Mouse (Mus musculus) intestine, embryonic 14.5 days (tissue): ENCODE data around the gene Kcnh2. TPM values are rescaled to one million over a fixed set of nuclear protein-coding genes. Genes with fewer than 3 reads are reported as not detected.
A peak's percentile ranks its signal among the peaks of the same experiment; 100 is the strongest.

ENCODE experiments used
- ATAC-seq: fragments of 200-750 bp; cut with Nextera tagmentation; replicated peaks from 2 replicates; pipeline ENCODE4 v1.8.0; 2017; ENCODE audit warnings: low read depth, moderate number of reproducible peaks, moderate TSS enrichment, moderate library complexity; ENCODE audit not compliant: low FRiP score, low TSS enrichment
- DNase-seq: peaks from one replicate; pipeline ENCODE4 v3.0.0-alpha.2; 2018; ENCODE audit warnings: low spot score
- H3K27ac ChIP-seq: fragments of 300-500 bp; sonication (generic); 2 replicates; pipeline ENCODE4 v1.5.1; 2014; ENCODE audit warnings: low read depth, mild to moderate bottlenecking, control low read depth
- H3K27me3 ChIP-seq: fragments of 300-500 bp; sonication (generic); replicated peaks from 2 replicates; pipeline ENCODE4 v1.6.1; 2014; ENCODE audit warnings: low read length, control low read depth; ENCODE audit not compliant: control insufficient read depth, insufficient read depth
- H3K36me3 ChIP-seq: fragments of 300-500 bp; sonication (generic); 2 replicates; pipeline ENCODE4 v1.6.1; 2014; ENCODE audit warnings: low read length, control low read depth; ENCODE audit not compliant: control insufficient read depth, insufficient read depth
- H3K4me1 ChIP-seq: fragments of 300-500 bp; sonication (generic); replicated peaks from 2 replicates; pipeline ENCODE4 v1.6.1; 2014; ENCODE audit warnings: low read length, control low read depth, mixed read lengths; ENCODE audit not compliant: control insufficient read depth, insufficient read depth
- H3K4me2 ChIP-seq: fragments of 300-500 bp; sonication (generic); 2 replicates; pipeline ENCODE4 v1.6.1; 2014; ENCODE audit warnings: low read length
- H3K4me3 ChIP-seq: fragments of 300-500 bp; sonication (generic); 2 replicates; pipeline ENCODE4 v1.5.1; 2014; ENCODE audit warnings: low read depth, low read length, control low read depth, mixed read lengths
- H3K9ac ChIP-seq: fragments of 300-500 bp; sonication (generic); 2 replicates; pipeline ENCODE4 v1.6.1; 2014; ENCODE audit warnings: mild to moderate bottlenecking, low read length
- H3K9me3 ChIP-seq: fragments of 300-500 bp; sonication (generic); 2 replicates; pipeline ENCODE4 v1.6.1; 2016; ENCODE audit warnings: low read length, control low read depth; ENCODE audit not compliant: control insufficient read depth
- WGBS: fragments of 180-500 bp; shearing (Covaris S2); extraction: QIAGEN DNeasy Blood & Tissue Kit; methylation state at CpG from one replicate; pipeline ENCODE4 v1.1.7; 2014; 5-methylcytosine and 5-hydroxymethylcytosine counted together
- polyA plus RNA-seq: library from polyadenylated mRNA; unstranded; fragments of >200 nt; fragmentation: Nextera tagmentation; extraction: Ambion mirVana; gene quantifications from 2 replicates; pipeline ENCODE4 v1.2.1, GENCODE M21; 2014

Kcnh2 gene
- polyA plus RNA-seq, 1 experiment from 2014 or later = 11.2 TPM

DNA sequence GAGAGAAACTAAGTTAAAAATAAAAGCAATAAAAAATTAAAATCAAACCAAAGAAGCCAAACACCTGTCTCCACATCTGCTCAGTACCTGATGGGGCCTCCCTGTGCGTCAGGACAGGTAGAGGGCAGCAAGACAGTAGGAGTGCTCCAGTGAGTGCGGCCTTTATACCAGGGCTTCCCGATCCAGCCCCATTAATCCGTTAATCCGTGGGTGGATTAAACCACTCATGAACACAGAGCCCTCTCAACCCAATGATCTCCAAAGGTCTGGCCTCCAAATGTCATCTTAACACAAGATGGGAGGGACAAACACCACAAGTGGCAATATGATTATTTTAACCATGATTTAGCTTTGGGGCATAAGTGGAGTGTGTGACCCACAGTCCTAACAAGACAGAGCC, 22.4 kb upstream of the Kcnh2 start:
- no peak overlapping the region for H3K4me2 ChIP-seq
- no peaks in the 10 kb centered on the region for H3K36me3 ChIP-seq
- H3K9ac ChIP-seq = no peak overlapping the region
- H3K27ac ChIP-seq = no peak overlapping the region
- no peaks in the 10 kb centered on the region for H3K27me3 ChIP-seq
- H3K4me1 ChIP-seq = peaks cover 3% of the 10 kb centered on the region; the same call in 1 of the 2 replicates
- no peak for DNase-seq
- no peak overlapping the region for H3K4me3 ChIP-seq
- ATAC-seq = no peak
- no peaks in the 10 kb centered on the region for H3K9me3 ChIP-seq
- WGBS = 86% methylated on average over 5 of the region's 5 CpGs

GRCm38 (mm10) chr5:24369767-24370166, 18.4 kb upstream of the Kcnh2 start:
- Histone ChIP-seq H3K4me2 (no peak overlapping the region), H3K4me1 (peaks cover 3% of the 10 kb centered on the region; the same call in 1 of the 2 replicates), H3K27me3 (no peaks in the 10 kb centered on the region), H3K36me3 (no peaks in the 10 kb centered on the region), H3K4me3 (no peak overlapping the region), H3K27ac (no peak overlapping the region), H3K9me3 (no peaks in the 10 kb centered on the region), H3K9ac (no peak overlapping the region)
- no peak for DNase-seq
- ATAC-seq = no peak
- 85% methylated on average over 9 of the region's 9 CpGs for WGBS

DNA sequence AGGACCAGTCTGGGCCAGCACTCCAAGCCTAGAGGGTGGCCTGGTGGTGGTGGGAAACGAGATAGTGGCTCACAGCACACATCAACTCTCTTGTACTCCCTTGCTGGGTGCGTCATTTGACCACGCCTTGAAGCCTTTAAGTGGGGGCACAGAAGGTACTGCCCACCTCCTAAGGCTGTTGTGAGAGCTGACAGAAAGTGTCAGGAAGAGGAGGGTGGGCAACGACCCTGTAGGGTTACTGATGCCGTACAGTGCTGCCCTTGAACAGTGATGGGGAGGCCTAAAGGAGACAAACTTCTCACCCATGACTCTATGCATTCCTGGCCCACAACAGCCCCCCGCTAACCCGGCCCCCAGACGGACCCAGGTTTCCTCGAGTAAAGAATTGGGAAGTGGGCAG, 15.0 kb upstream of the Kcnh2 start:
- Histone ChIP-seq H3K4me1 (no peaks in the 10 kb centered on the region), H3K9ac (no peak overlapping the region), H3K4me3 (no peak overlapping the region), H3K36me3 (no peaks in the 10 kb centered on the region), H3K4me2 (no peak overlapping the region), H3K9me3 (no peaks in the 10 kb centered on the region), H3K27ac (no peak overlapping the region), H3K27me3 (no peaks in the 10 kb centered on the region)
- ATAC-seq = no peak
- no peak for DNase-seq
- 84% methylated on average over 9 of the region's 9 CpGs for WGBS

- no peak overlapping the region for H3K4me2 ChIP-seq
- H3K9me3 ChIP-seq = no peaks in the 10 kb centered on the region
- no peak overlapping the region for H3K9ac ChIP-seq
- H3K27ac ChIP-seq = no peak overlapping the region
- no peaks in the 10 kb centered on the region for H3K36me3 ChIP-seq
- no peak overlapping the region for H3K4me3 ChIP-seq
- no peaks in the 10 kb centered on the region for H3K4me1 ChIP-seq
- DNase-seq = no peak
- no peaks in the 10 kb centered on the region for H3K27me3 ChIP-seq
- ATAC-seq = no peak
- 39% methylated on average over 5 of the region's 5 CpGs for WGBS
Observed at GRCm38 (mm10) chr5:24365528-24365927, 14.1 kb upstream of the Kcnh2 start.

DNA sequence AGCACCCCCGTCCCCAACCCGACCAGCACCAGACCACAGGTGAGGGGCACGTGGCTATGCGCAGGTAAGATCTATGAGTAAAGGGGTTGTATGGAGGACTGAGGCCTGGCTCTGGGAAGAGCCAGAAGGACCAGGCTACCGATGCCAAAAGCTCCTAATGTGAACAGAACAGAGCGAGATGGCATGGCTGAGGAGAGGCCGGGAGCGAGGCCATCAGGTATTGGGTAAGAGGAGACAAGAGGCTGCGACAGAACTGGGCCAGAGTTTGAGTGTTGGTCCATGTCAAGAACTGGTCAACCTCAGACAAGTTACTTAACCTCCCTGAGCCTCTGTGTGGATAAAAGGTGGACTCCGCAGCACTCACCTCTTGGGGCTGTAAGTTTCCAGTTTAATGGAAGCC, 13.6 kb upstream of the Kcnh2 start:
- ATAC-seq (no peak), DNase-seq (no peak)
- 82% methylated on average over 10 of the region's 10 CpGs for WGBS
- Histone ChIP-seq H3K9ac (no peak overlapping the region), H3K4me1 (no peaks in the 10 kb centered on the region), H3K36me3 (no peaks in the 10 kb centered on the region), H3K27me3 (no peaks in the 10 kb centered on the region), H3K4me3 (no peak overlapping the region), H3K4me2 (no peak overlapping the region), H3K27ac (no peak overlapping the region), H3K9me3 (no peaks in the 10 kb centered on the region)

- 59% methylated on average over 12 of the region's 12 CpGs for WGBS
- Histone ChIP-seq H3K4me3 (no peak within 1 kb of the TSS), H3K9ac (no peak within 1 kb of the TSS), H3K9me3 (no peaks in the 10 kb centered on the region), H3K36me3 (no peaks in the 10 kb centered on the region), H3K4me1 (no peaks in the 10 kb centered on the region), H3K27ac (no peak within 1 kb of the TSS), H3K27me3 (no peaks in the 10 kb centered on the region), H3K4me2 (no peak within 1 kb of the TSS)
- ATAC-seq = no peak
- DNase-seq = no peak
Observed at GRCm38 (mm10) chr5:24364508-24364907, 13.1 kb upstream of the Kcnh2 start, which contains the start of gene Nos3. Gene Nos3 (plus strand): TSS chr5:24364810.

DNA sequence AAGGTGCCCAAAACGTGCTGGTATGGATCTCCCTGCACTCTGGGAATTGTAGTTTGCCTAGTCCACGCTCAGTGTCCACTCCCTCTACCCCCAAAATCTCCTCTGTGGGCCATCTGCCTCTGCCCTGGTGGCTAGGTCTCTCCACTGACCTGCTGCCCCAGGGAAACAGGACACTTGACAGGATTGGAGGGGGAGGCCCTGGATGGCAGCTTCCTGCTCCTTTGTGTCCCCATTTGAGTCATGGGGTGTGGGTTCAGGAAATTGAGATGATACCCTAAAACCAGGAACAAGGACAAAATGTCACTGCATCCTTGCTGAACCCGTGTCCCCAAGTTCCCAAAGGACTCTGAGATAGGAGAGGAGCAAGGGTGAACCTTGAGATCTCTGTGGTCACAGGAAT, 12.7 kb upstream of the Kcnh2 start:
- Histone ChIP-seq H3K9ac (no peak overlapping the region), H3K4me1 (no peaks in the 10 kb centered on the region), H3K27me3 (no peaks in the 10 kb centered on the region), H3K36me3 (no peaks in the 10 kb centered on the region), H3K4me3 (no peak overlapping the region), H3K4me2 (no peak overlapping the region), H3K27ac (no peak overlapping the region), H3K9me3 (no peaks in the 10 kb centered on the region)
- no peak for ATAC-seq
- DNase-seq = no peak
- 57% methylated on average over 3 of the region's 3 CpGs for WGBS

DNA sequence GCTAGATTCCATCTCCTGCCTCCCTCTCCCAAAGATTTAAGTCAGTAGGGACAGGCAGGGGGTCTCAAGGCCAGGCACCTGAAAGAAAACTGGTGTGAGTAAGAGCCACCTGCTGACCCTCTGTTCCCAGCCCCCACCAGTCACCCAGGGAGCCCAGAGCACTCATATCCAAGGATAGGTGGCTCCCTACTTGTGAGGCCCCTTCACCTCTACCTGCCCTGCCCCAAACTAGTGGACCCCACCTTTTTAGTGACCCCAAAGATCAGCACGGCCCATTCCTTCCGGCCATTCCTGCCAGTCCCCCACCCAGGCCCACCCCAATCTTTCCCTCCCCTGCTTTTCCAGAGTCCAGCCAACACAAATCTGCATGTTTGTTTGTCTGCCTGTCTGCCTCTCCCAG, 12.1 kb upstream of the Kcnh2 start:
- 69% methylated on average over 2 of the region's 2 CpGs for WGBS
- no peak for DNase-seq
- ATAC-seq = no peak

DNA sequence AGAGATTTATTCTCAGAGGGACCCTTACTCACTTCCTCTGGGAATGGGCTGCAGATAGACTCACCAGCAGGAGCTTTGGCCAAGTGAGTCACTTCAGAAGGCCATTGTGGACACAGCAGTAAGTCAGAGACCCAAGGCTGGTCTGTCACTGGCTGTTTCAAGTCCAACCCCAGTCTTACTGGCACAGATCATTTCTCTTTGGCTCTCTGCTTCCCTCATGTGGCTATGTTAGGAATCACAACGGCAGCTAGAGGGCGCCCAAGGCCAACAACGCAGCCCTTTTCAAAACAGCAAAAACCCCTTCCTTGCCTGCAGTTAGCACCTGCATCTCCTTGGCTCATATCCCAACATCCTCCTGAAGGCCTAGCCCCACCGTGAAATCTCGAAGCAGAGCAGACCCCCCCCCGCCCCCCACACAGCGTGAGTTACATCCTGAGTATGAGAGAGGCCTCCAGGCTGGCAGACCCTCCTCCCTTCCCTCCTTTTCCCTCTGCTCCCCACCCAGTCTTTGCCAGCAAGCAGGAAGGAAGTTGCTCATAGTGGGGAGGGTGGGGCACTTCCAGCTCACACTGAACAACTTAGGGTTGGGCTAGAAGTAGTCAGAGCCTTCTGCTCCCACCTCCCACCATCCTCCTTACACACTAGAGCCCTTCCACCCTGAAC, 9.5 kb upstream of the Kcnh2 start:
- Histone ChIP-seq H3K27me3 (no peaks in the 10 kb centered on the region), H3K4me2 (no peak overlapping the region), H3K27ac (no peak overlapping the region), H3K36me3 (no peaks in the 10 kb centered on the region), H3K9ac (no peak overlapping the region), H3K4me3 (no peak overlapping the region), H3K9me3 (no peaks in the 10 kb centered on the region), H3K4me1 (no peaks in the 10 kb centered on the region)
- peak; percentile 95 for DNase-seq
- peak; percentile 61 for ATAC-seq
- WGBS = 3% methylated on average over 7 of the region's 7 CpGs

More for the DNA sequence above, 12.1 kb upstream of the Kcnh2 start:
- Histone ChIP-seq H3K4me3 (no peak overlapping the region), H3K27me3 (no peaks in the 10 kb centered on the region), H3K4me1 (no peaks in the 10 kb centered on the region), H3K9me3 (no peaks in the 10 kb centered on the region), H3K4me2 (no peak overlapping the region), H3K27ac (no peak overlapping the region), H3K36me3 (no peaks in the 10 kb centered on the region), H3K9ac (no peak overlapping the region)
